Mouse (Mus musculus): ENCODE measurements around the gene Pip5k1c. TPM values are rescaled to one million over a fixed set of nuclear protein-coding genes. Genes with fewer than 3 reads are reported as not detected.

Pip5k1c gene
- polyA plus RNA-seq, 1 experiment from 2014 or later, result 61.3 TPM

- H3K4me3 ChIP-seq (replicated peaks), result peak overlapping the region; percentile 98
- peaks cover 64% of the 10 kb centered on the region for H3K4me1 ChIP-seq
Measured at GRCm38 (mm10) chr10:81319741-81320549, 27.2 kb downstream of the Pip5k1c start.

DNA sequence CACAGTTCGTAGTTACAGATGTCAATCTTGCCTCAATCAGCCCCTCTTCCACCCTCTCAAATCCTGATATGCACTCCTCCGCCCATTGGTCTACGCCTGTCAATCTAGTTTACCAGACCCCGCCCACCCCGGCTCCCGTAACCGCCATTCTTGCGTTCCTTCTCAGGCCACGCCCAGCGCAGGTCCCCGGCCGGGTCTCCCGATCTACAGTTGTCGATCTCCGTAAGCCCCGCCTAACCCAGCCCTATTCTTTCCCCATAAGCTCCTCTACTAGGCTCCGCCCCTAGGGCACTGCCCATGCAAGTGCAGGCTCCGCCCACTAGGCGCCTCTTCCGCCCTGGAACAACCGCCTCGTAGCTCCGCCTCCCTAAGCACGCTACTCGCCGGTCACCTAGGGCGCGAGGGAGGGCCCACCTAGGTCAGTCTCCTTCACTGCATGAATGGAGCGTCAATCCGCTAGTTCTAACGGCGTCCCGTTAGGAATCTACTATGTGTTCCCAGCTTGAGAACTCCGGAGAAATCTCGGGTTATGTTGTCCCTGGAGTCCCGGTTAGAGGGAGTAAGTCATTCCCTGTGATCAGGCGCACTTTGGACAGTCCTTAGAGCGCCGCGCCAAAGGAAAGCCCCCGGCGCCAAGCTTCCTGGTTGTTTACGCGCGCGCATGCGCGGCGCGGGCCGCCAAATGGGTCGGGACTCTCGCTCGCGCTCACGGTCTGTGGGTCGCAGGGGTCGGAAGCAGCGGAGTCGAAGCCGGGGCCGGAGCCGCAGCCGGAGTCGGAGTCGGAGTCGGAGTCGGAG, 28.0 kb downstream of the Pip5k1c start, which contains the start of gene Cactin:
Gene Cactin (plus strand): TSS at position 554 of the 798 bp plus-strand sequence.
- Histone ChIP-seq H3K4me1 (peaks cover 66% of the 10 kb centered on the region), H3K9ac (peak within 1 kb of the TSS; percentile 96), H3K27me3 (no peaks in the 10 kb centered on the region), H3K27ac (peak within 1 kb of the TSS; percentile 93), H3K36me3 (peaks cover 58% of the 10 kb centered on the region), H3K4me3 (replicated peaks) (peak within 1 kb of the TSS; percentile 98), H3K4me2 (peak within 1 kb of the TSS; percentile 79), H3K9me3 (replicated peaks) (no peaks in the 10 kb centered on the region)
- peak; percentile 88 for ATAC-seq (replicated peaks; ENCODE audit: low FRiP score)
- under 1% methylated on average over 68 of the region's 68 CpGs for WGBS

More at GRCm38 (mm10) chr10:81319741-81320549, 27.2 kb downstream of the Pip5k1c start:
- Histone ChIP-seq H3K4me2 (peak overlapping the region; percentile 79), H3K36me3 (peaks cover 58% of the 10 kb centered on the region), H3K9ac (peak overlapping the region; percentile 54), H3K9me3 (replicated peaks) (no peaks in the 10 kb centered on the region), H3K27me3 (no peaks in the 10 kb centered on the region), H3K27ac (peak overlapping the region; percentile 93)
- ATAC-seq (replicated peaks; ENCODE audit: low FRiP score), result no peak; the same call in 1 of the 2 replicates
- WGBS, result 1% methylated on average over 38 of the region's 38 CpGs

GRCm38 (mm10) chr10:81321436-81321835, 28.7 kb downstream of the Pip5k1c start:
- H3K27me3 ChIP-seq, result no peaks in the 10 kb centered on the region
- no peaks in the 10 kb centered on the region for H3K9me3 ChIP-seq (replicated peaks)
- H3K4me3 ChIP-seq (replicated peaks), result peak overlapping the region; percentile 98
- H3K9ac ChIP-seq, result peak overlapping the region; percentile 96
- ATAC-seq (replicated peaks; ENCODE audit: low FRiP score), result no peak
- WGBS, result 3% methylated on average over 20 of the region's 20 CpGs
- H3K4me1 ChIP-seq, result peaks cover 61% of the 10 kb centered on the region
- peaks cover 60% of the 10 kb centered on the region for H3K36me3 ChIP-seq
- H3K4me2 ChIP-seq, result peak overlapping the region; percentile 79
- H3K27ac ChIP-seq, result peak overlapping the region; percentile 93

GRCm38 (mm10) chr10:81322444-81322843, 29.7 kb downstream of the Pip5k1c start:
- no peak overlapping the region for H3K27ac ChIP-seq
- no peaks in the 10 kb centered on the region for H3K27me3 ChIP-seq
- no peaks in the 10 kb centered on the region for H3K9me3 ChIP-seq (replicated peaks)
- 92% methylated on average over 27 of the region's 27 CpGs for whole genome bisulfite sequencing
- peaks cover 69% of the 10 kb centered on the region for H3K36me3 ChIP-seq
- H3K4me3 ChIP-seq (replicated peaks), result peak overlapping the region; percentile 98
- peaks cover 51% of the 10 kb centered on the region for H3K4me1 ChIP-seq
- ATAC-seq (replicated peaks; ENCODE audit: low FRiP score), result no peak
- H3K9ac ChIP-seq, result peak overlapping the region; percentile 96; the same call in 1 of the 2 replicates
- peak overlapping the region; percentile 79 for H3K4me2 ChIP-seq

GRCm38 (mm10) chr10:81323141-81323775, 30.5 kb downstream of the Pip5k1c start:
- Histone ChIP-seq H3K9me3 (replicated peaks) (no peaks in the 10 kb centered on the region), H3K4me1 (peaks cover 48% of the 10 kb centered on the region), H3K4me3 (replicated peaks) (no peak overlapping the region), H3K27me3 (no peaks in the 10 kb centered on the region), H3K9ac (no peak overlapping the region), H3K36me3 (peaks cover 62% of the 10 kb centered on the region), H3K27ac (no peak overlapping the region), H3K4me2 (no peak overlapping the region)
- ATAC-seq (replicated peaks; ENCODE audit: low FRiP score), result no peak
- 91% methylated on average over 23 of the region's 23 CpGs for WGBS

GRCm38 (mm10) chr10:81323791-81324530, 31.2 kb downstream of the Pip5k1c start:
- no peak for ATAC-seq (replicated peaks; ENCODE audit: low FRiP score)
- Histone ChIP-seq H3K4me2 (no peak overlapping the region), H3K36me3 (peaks cover 55% of the 10 kb centered on the region), H3K4me3 (replicated peaks) (no peak overlapping the region), H3K27ac (no peak overlapping the region), H3K27me3 (no peaks in the 10 kb centered on the region), H3K9ac (no peak overlapping the region), H3K4me1 (peaks cover 48% of the 10 kb centered on the region), H3K9me3 (replicated peaks) (no peaks in the 10 kb centered on the region)
- WGBS, result 93% methylated on average over 18 of the region's 18 CpGs

GRCm38 (mm10) chr10:81325176-81325575, 32.4 kb downstream of the Pip5k1c start:
- ATAC-seq (replicated peaks; ENCODE audit: low FRiP score), result no peak
- H3K4me1 ChIP-seq, result peaks cover 50% of the 10 kb centered on the region
- H3K4me2 ChIP-seq, result no peak overlapping the region
- no peaks in the 10 kb centered on the region for H3K27me3 ChIP-seq
- H3K27ac ChIP-seq, result 0 out of 2 replicates have a peak overlapping the region, but pooled peaks have one; percentile 22
- WGBS, result 88% methylated on average over 21 of the region's 21 CpGs
- H3K9me3 ChIP-seq (replicated peaks), result no peaks in the 10 kb centered on the region
- H3K36me3 ChIP-seq, result peaks cover 54% of the 10 kb centered on the region
- no peak overlapping the region for H3K4me3 ChIP-seq (replicated peaks)
- no peak overlapping the region for H3K9ac ChIP-seq

DNA sequence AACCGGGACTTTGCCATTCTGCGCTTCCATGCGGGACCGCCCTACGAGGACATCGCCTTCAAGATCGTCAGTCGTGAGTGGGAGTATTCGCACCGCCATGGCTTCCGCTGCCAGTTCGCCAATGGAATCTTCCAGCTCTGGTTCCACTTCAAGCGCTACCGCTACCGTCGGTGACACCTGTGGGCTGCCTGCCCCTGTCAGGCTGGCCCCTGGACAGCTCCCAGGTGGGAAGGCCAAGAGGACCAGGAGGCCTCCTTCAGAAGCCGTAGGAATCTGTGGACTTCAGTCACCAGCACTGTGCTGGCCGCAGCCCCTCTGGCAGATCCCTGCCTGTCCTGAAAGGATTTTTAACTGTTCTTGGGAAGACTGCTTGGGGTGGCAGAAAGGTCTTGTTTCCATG, 33.0 kb downstream of the Pip5k1c start:
- no peak overlapping the region for H3K4me3 ChIP-seq (replicated peaks)
- H3K36me3 ChIP-seq, result peaks cover 54% of the 10 kb centered on the region
- peaks cover 52% of the 10 kb centered on the region for H3K4me1 ChIP-seq
- no peaks in the 10 kb centered on the region for H3K27me3 ChIP-seq
- no peak overlapping the region for H3K4me2 ChIP-seq
- H3K9me3 ChIP-seq (replicated peaks), result no peaks in the 10 kb centered on the region
- no peak overlapping the region for H3K9ac ChIP-seq
- WGBS, result 91% methylated on average over 18 of the region's 18 CpGs
- peak overlapping the region; percentile 28 for H3K27ac ChIP-seq
- ATAC-seq (replicated peaks; ENCODE audit: low FRiP score), result no peak

DNA sequence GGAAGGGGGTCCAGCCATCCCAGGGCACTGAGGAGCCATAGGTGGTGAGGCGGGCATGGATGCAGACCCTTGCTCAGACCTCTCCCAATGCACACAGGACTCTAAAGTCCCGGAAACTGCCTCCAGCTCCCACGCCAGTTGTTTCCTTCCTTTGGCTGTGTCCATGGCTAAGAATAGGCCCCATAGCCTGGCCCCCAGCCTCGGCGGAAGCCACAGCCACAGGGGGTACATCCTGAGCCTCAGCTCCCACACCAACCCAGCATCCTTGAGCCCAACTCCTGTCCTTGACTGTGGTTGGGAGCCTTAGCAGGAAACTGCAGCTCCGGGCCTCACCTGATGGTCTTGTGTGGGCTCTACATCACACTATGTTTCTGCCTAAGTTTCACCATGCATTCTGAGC, 34.1 kb downstream of the Pip5k1c start:
- WGBS, result 77% methylated on average over 6 of the region's 6 CpGs
- Histone ChIP-seq H3K9ac (no peak overlapping the region), H3K4me1 (peaks cover 53% of the 10 kb centered on the region), H3K36me3 (peaks cover 54% of the 10 kb centered on the region), H3K27me3 (no peaks in the 10 kb centered on the region), H3K4me3 (replicated peaks) (no peak overlapping the region), H3K4me2 (no peak overlapping the region), H3K9me3 (replicated peaks) (no peaks in the 10 kb centered on the region), H3K27ac (peak overlapping the region; percentile 87)
- ATAC-seq (replicated peaks; ENCODE audit: low FRiP score), result no peak

DNA sequence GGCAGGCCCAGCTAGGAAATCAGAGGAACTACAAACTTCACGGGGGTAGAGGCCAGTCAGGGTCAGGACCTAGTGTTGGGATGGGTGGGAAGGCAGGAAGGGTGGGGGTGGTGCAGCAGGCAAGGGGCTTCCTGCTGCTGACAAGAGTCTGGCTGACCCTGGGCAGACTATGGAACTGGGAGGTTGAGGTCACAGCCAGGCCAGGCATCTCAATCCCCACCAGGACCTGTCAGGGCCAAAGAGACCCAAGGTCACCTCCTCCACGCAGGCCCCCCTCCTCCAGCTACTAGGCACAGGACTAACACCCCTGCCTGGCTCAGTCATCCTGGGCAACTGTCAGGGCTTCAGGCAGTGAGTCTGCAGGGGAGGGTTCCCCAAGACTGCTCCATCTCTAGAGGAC, 35.2 kb downstream of the Pip5k1c start:
- Histone ChIP-seq H3K9ac (0 out of 2 replicates have a peak overlapping the region, but pooled peaks have one; percentile 14), H3K4me1 (peaks cover 50% of the 10 kb centered on the region), H3K27me3 (peaks cover 9% of the 10 kb centered on the region; the same call in 1 of the 2 replicates), H3K9me3 (replicated peaks) (no peaks in the 10 kb centered on the region), H3K36me3 (peaks cover 44% of the 10 kb centered on the region), H3K4me2 (peak overlapping the region; percentile 49), H3K4me3 (replicated peaks) (0 out of 2 replicates have a peak overlapping the region, but pooled peaks have one; percentile 25), H3K27ac (peak overlapping the region; percentile 87)
- 21% methylated on average over 2 of the region's 2 CpGs for WGBS
- ATAC-seq (replicated peaks; ENCODE audit: low FRiP score), result no peak

- Histone ChIP-seq H3K9ac (peak within 1 kb of the TSS; percentile 14), H3K27me3 (peaks cover 13% of the 10 kb centered on the region; the same call in 1 of the 2 replicates), H3K9me3 (replicated peaks) (no peaks in the 10 kb centered on the region), H3K4me2 (peak within 1 kb of the TSS; percentile 49), H3K36me3 (peaks cover 40% of the 10 kb centered on the region), H3K4me1 (peaks cover 49% of the 10 kb centered on the region), H3K27ac (peak within 1 kb of the TSS; percentile 87), H3K4me3 (replicated peaks) (peak within 1 kb of the TSS; percentile 25)
- peak; percentile 31; the same call in 1 of the 2 replicates for ATAC-seq (replicated peaks; ENCODE audit: low FRiP score)
- WGBS, result 9% methylated on average over 10 of the region's 10 CpGs
Measured at GRCm38 (mm10) chr10:81328386-81328785, 35.6 kb downstream of the Pip5k1c start, which contains the start of gene Tbxa2r. Gene Tbxa2r, plus strand, starts transcription at chr10:81328731.
